Mouse (Mus musculus) ES-Bruce4 (cell line): Measurements from ENCODE around the gene Ttc8.

Experiments used
- CTCF ChIP-seq: IDR thresholded peaks from one replicate; pipeline ENCODE4 v1.8.1; 2011; ENCODE audit warnings: low read depth, low read length
- POLR2A ChIP-seq: IDR thresholded peaks from one replicate; pipeline ENCODE4 v1.8.1; 2011; ENCODE audit warnings: low read length; ENCODE audit not compliant: insufficient read depth

DNA sequence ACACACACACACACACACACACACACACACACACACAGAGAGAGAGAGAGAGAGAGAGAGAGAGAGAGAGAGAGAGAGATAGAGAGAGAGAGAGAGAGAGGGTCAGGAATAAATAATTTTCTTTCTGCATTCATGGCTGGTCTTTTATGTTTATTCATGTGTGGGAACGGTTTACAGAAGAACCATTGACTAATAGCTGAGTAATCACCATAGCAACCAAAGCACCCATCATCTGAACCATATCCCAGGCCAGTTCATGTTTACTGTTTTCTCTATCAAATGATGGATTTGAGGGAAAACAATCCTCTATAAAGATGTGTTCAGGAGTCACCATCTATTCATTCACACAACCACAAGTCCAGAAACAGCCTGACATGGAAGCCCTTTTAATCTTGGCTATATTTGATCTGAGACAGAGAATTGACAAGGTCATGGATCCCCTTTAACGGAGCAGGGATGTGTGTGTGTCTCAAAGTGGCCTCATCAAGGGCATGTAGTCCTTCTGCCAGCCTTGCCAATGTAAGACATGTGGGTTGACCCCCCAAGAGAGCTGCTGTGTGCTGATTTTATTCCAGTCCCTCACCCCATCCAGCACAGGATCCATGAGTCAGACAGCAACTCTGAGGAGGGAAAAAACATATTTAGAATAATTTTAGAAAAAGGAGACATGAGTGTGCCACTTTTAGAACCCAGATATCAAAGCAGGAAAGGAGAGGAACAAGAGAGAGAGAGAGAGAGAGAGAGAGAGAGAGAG lies 70.9 kb downstream of the Ttc8 start:
- no peak for TF ChIP-seq POLR2A
- TF ChIP-seq CTCF = no peak
